Mouse (Mus musculus): Measurements from ENCODE around the gene Il1rap.

Gene Il1rap

DNA sequence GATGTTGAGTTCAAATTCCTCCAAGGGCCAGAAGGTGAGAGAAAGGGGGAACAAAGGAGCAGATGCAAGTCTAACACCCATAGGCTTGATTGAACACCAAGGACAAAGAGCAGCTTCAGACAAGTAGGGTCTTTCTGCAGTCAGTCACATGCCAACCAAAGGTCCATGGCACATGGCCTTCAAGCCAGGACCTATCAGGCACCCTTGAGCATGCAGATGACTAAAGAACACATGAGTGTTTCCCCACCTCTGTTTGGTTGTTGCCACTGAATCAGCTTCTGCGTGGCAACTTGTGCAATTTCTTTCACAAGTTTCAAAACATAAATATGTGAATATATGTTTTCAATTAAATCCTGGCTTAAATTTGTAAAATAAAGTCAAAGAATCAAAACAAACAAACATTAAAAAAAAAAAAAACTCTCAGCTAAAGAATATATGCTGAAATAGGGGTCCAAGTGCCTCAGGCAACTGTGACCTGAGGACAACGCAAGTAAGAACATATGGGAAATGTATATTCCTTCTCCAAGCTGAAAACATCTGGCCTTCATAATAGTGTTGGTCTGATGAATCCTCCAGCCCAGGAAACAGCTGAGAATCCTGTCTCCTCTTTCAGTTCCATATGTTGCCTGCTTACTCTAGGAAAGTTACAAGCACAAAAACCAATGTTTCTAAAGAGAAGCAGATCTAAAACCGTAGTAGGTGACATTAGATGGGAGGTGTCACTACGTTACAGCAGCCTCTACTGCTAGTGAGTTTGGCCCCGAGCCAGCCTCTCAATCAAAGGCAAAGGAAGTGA, 142.6 kb downstream of the Il1rap start:
- no peak for DNase-seq (ENCODE audit: low read depth in 1 of 2, low spot score in 2 of 2)

DNA sequence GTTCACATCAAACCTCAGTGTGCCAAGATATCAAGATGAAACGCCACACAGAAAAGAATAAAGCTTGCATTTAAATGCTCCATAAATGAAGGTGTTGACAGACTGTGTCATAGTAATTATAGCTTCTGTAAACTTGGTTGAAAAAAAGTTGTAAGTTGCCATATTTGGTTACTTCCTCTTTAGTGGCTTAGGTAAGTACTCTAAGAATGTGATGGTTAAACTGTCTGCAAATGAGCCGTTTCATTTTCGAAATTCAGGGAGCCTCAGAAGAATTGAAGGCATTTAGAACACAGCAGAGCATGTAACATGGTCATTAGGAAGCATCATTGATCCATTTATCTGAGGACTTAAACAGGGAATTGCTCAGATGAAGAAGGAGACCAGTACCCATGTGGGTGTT, 146.6 kb downstream of the Il1rap start:
- DNase-seq (ENCODE audit: low read depth in 1 of 2, low spot score in 2 of 2) = no peak

DNA sequence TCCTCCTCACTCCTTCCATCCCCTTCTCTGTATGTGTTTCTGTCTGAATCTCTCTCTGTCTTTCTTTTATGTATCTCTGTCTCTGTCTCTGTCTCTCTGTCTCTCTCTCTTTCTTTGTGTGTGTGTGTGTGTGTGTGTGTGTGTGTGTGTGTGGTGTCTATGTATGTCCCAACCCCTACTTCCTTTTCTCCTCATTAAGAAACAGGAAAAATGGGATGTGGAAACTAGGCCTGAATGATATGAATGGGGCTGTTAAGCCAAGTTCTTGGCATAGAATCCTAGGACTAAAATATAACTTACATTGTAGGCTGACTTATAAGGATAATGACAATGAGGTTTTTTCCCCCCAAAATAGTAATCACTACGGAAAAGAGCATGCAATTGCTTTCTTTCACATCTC, 149.4 kb downstream of the Il1rap start:
- DNase-seq (ENCODE audit: low read depth in 1 of 2, low spot score in 2 of 2) = no peak

DNA sequence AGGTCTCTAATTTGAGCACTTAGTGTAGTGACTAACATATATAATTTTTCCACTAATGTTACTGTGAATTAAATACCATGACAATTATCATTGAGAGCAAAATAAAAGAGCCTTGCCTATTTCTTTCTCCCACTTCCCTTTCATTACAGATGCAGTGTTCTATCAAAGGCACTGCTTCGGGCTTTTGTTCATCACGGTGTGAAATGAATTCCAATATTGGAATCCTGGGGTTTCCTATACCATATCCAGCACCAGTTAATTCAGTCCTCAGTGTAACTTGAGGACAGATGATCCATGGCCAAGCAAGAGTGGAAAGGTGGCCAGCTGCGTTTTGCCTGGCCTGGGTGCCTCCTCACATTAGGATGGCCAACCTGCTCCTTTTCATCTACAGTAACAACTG, 151.1 kb downstream of the Il1rap start:
- no peak for DNase-seq (ENCODE audit: low read depth in 1 of 2, low spot score in 2 of 2)

DNA sequence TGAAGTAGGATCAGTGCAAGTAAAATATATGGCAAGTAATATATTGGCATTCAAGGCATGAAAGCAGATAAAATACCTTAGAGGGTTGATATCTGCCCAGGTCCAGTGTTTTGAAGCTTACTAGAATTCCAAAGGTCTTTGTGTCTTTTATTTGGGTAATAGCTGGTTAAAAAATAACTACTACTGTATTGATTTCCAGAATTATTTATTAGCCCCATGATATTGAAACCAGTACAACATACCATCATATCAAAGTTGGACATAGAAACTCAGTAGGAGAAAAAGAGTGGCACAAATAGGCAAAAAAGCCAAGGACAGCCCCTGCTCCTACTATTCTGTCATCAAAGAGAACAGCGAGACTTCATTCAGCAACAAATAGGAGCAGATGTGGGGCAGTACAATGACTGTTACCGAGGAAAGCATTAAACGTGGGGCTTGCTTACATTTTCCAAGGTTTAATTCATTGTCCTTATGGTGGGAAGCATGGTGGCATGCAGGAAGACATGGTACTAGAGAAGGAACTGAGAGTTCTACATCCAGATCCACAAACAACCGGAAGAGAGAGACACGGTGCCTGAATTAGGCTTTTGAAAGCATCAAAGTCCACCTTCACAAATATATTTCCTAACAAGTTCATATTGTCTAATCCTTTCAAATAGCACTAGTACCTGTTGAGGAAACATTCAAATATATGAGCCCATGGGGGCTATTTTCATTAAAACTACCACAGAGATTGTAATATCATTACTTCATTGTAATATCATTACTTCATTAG, 174.1 kb downstream of the Il1rap start:
- no peak for DNase-seq (ENCODE audit: low read depth in 1 of 2, low spot score in 2 of 2)

GRCm38 (mm10) chr16:26775976-26776375, 194.5 kb downstream of the Il1rap start:
- DNase-seq (ENCODE audit: low read depth in 1 of 2, low spot score in 2 of 2) = no peak

DNA sequence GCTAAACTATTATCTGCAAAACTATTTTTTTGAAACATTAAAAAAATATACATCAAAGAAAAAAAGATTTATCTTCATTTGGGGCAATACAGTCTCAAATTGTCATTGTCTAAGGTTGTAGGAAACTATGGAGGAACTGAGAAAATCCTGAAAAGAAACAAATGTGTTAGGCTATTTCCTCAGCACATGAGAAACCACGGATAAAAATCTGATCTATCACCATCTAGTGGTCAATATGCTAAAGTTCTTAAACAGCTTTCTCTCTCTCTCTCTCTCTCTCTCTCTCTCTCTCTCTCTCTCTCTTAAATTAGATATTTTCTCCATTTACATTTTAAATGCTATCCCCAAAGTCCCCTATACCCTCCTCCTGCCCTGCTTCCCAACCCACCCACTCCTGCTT, 195.6 kb downstream of the Il1rap start:
- no peak for DNase-seq (ENCODE audit: low read depth in 1 of 2, low spot score in 2 of 2)
